Mouse (Mus musculus) forebrain, embryonic 13.5 days (tissue): ENCODE data around the gene Snx9. TPM values are rescaled to one million over a fixed set of nuclear protein-coding genes. Genes with fewer than 3 reads are reported as not detected.

Source experiments
- ATAC-seq: fragments of 200-750 bp; cut with Nextera tagmentation; 2 replicates; pipeline ENCODE4 v1.8.0; 2017
- H3K27ac ChIP-seq: fragments of 300-500 bp; sonication (generic); 2 replicates; pipeline ENCODE4 v1.5.1; 2015; ENCODE audit warnings: inconsistent platforms, mild to moderate bottlenecking, moderate library complexity
- H3K27me3 ChIP-seq: fragments of 300-500 bp; sonication (generic); 2 replicates; pipeline ENCODE4 v1.6.1; 2015; ENCODE audit warnings: mild to moderate bottlenecking, inconsistent platforms
- H3K36me3 ChIP-seq: fragments of 300-500 bp; sonication (generic); 2 replicates; pipeline ENCODE4 v1.6.1; 2015; ENCODE audit warnings: mild to moderate bottlenecking, inconsistent platforms; ENCODE audit not compliant: poor library complexity, severe bottlenecking
- H3K4me1 ChIP-seq: fragments of 300-500 bp; sonication (generic); 2 replicates; pipeline ENCODE4 v1.6.1; 2015; ENCODE audit warnings: inconsistent platforms
- H3K4me2 ChIP-seq: fragments of 300-500 bp; sonication (generic); 2 replicates; pipeline ENCODE4 v1.6.1; 2015; ENCODE audit warnings: inconsistent platforms, mild to moderate bottlenecking, moderate library complexity
- H3K4me3 ChIP-seq: fragments of 300-500 bp; sonication (generic); 2 replicates; pipeline ENCODE4 v1.5.1; 2015; ENCODE audit warnings: mild to moderate bottlenecking, inconsistent platforms
- H3K9ac ChIP-seq: fragments of 300-500 bp; sonication (generic); 2 replicates; pipeline ENCODE4 v1.6.1; 2015; ENCODE audit warnings: mild to moderate bottlenecking, inconsistent platforms
- H3K9me3 ChIP-seq: fragments of 300-500 bp; sonication (generic); replicated peaks from 2 replicates; pipeline ENCODE4 v1.6.1; 2016; ENCODE audit warnings: inconsistent platforms
- WGBS: fragments of 180-500 bp; shearing (Covaris S2); methylation state at CpG from one replicate; pipeline ENCODE4 v1.1.7; 2015; 5-methylcytosine and 5-hydroxymethylcytosine counted together
- polyA plus RNA-seq: library from polyadenylated mRNA; unstranded; fragments of >200 nt; fragmentation: Nextera tagmentation; extraction: Ambion mirVana; gene quantifications from 2 replicates; pipeline ENCODE4 v1.2.1, GENCODE M21; 2015

Snx9 gene
- polyA plus RNA-seq, 1 experiment from 2014 or later = 5.7 TPM

- Histone ChIP-seq H3K9me3 (no peaks in the 10 kb centered on the region; the same call in 1 of the 2 replicates), H3K27me3 (no peaks in the 10 kb centered on the region), H3K4me3 (no peak overlapping the region), H3K4me1 (no peaks in the 10 kb centered on the region), H3K9ac (no peak overlapping the region), H3K36me3 (no peaks in the 10 kb centered on the region), H3K27ac (no peak overlapping the region), H3K4me2 (no peak overlapping the region)
- no peak for ATAC-seq
- WGBS = 61% methylated on average over 6 of the region's 6 CpGs
Measured at GRCm38 (mm10) chr17:5968562-5968961, 127.4 kb downstream of the Snx9 start.

DNA sequence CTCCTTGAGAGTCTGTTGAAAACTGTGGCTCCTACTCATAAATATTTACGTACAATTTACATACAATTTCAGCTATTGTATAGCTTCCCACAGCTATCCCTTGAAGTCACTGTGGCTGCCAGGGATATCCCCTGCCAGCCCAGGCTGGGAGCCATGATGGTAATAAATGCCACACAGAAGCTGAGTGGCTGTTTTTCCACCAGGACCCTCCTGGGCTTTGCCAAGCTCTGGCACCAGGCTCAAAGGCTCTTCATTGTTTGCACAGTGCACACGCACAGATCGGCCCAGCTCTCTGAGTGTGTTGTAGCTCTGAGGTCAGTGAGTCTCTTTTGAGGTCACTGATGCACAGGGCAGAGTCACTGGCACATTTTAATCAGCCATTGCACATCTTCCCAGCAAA, 128.1 kb downstream of the Snx9 start:
- ATAC-seq = no peak
- no peak overlapping the region for H3K4me3 ChIP-seq
- H3K4me2 ChIP-seq = no peak overlapping the region
- H3K36me3 ChIP-seq = no peaks in the 10 kb centered on the region
- no peak overlapping the region for H3K9ac ChIP-seq
- H3K27me3 ChIP-seq = no peaks in the 10 kb centered on the region
- H3K27ac ChIP-seq = no peak overlapping the region
- 66% methylated on average over 3 of the region's 3 CpGs for WGBS
- no peaks in the 10 kb centered on the region for H3K9me3 ChIP-seq
- no peaks in the 10 kb centered on the region for H3K4me1 ChIP-seq

- Histone ChIP-seq H3K4me2 (no peak overlapping the region), H3K9ac (no peak overlapping the region), H3K9me3 (no peaks in the 10 kb centered on the region), H3K27ac (no peak overlapping the region), H3K4me1 (peaks cover 3% of the 10 kb centered on the region; the same call in 1 of the 2 replicates), H3K27me3 (no peaks in the 10 kb centered on the region), H3K36me3 (no peaks in the 10 kb centered on the region), H3K4me3 (no peak overlapping the region)
- no peak for ATAC-seq
- WGBS = 87% methylated on average over 5 of the region's 5 CpGs
Measured at GRCm38 (mm10) chr17:5970298-5970821, 129.2 kb downstream of the Snx9 start.

- H3K36me3 ChIP-seq = no peaks in the 10 kb centered on the region
- no peaks in the 10 kb centered on the region for H3K9me3 ChIP-seq
- no peak overlapping the region for H3K9ac ChIP-seq
- WGBS = 78% methylated on average over 8 of the region's 8 CpGs
- H3K27ac ChIP-seq = no peak overlapping the region
- H3K4me3 ChIP-seq = no peak overlapping the region
- H3K27me3 ChIP-seq = no peaks in the 10 kb centered on the region
- H3K4me2 ChIP-seq = no peak overlapping the region
- no peak for ATAC-seq
- H3K4me1 ChIP-seq = peaks cover 22% of the 10 kb centered on the region
Measured at GRCm38 (mm10) chr17:5973536-5973935, 132.4 kb downstream of the Snx9 start.

DNA sequence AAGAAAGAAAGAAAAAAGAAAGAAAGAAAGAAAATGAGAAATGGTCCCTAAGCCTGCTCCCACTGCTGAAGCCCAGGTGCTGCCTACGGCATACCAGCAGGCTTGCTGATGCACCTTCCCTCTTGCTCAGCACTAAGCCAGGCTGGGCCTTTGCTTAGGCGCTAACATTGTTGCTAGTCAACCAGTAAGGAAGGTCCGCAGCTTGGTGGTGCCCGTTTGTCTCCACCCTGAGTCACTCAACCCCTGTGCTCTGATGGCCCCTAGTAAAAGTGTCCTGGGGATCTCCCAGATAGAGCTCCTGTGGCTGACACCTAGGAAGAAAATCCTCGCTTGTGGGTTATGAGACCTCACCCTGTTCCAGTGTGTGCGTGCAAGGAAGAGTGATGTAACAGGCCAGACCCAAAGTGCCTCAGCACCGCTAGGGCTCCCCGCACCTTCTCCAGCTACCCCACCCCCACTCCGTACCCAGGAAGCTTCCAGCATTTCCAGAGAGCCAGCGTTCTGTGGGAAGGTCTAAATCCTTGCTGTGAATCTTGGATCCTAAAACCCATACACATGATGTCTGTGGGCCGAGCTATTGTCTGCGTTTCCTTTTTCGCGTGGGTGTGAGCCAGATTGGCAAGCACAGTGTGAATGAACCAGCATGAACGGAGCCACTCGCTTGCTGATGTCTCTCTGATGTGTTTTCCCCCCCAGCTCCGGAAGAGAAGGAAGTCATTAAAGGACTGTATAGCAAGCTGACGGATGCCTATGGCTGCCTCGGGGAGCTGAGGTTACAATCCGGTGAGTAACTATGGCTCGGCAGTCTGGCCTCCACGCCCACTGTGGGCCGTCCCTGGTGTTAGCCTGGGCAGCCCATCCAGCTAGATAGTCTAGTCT, 134.2 kb downstream of the Snx9 start:
- peaks cover 22% of the 10 kb centered on the region for H3K4me1 ChIP-seq
- no peaks in the 10 kb centered on the region for H3K27me3 ChIP-seq
- ATAC-seq = 0 out of 2 replicates have a peak, but pooled peaks have one; percentile 19
- H3K4me2 ChIP-seq = no peak overlapping the region
- no peaks in the 10 kb centered on the region for H3K9me3 ChIP-seq
- H3K36me3 ChIP-seq = no peaks in the 10 kb centered on the region
- 52% methylated on average over 23 of the region's 23 CpGs for WGBS
- H3K9ac ChIP-seq = no peak overlapping the region
- H3K4me3 ChIP-seq = no peak overlapping the region
- H3K27ac ChIP-seq = no peak overlapping the region

DNA sequence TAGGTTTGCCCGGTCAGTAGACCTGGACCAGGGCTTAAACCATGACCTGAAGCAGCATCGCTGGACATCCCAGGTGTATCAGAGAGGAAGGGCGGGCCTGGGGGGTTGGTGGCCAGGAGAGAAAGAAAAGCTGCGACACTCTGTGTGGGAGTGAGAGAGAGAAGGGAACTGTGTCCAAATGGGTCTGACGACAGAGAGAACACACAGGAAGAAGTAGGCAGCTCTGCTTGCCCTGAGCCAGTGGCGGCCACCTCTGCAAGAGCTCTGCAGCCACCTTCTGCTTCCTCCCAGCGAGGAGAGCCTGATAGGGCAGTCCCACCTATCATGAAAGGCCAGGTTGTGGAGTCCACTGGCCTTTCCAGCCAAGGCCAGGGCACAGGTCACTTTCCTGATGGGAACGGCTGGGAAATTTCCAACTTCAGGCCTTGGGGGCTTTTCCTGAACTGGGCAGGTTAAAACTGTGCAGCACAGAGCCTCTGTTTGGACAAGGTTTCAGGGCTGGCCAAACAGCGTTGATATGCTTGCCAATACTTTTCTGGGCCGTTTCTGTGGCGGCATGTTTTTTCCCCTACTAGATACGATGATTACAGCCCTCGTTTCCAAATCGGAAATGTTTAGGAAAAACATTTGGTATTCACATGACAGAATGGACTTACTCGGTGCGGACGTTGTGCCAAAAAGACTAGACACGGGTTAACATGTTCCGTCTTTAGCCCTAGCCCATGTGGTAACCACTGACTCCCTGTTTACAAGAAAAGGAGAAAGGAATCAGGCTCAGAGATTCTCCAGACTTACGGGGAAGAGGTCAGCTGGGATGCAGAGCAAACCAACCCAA, 135.3 kb downstream of the Snx9 start:
- no peaks in the 10 kb centered on the region for H3K27me3 ChIP-seq
- no peaks in the 10 kb centered on the region for H3K36me3 ChIP-seq
- H3K4me3 ChIP-seq = no peak overlapping the region
- H3K9ac ChIP-seq = no peak overlapping the region
- H3K9me3 ChIP-seq = no peaks in the 10 kb centered on the region
- ATAC-seq = no peak
- no peak overlapping the region for H3K27ac ChIP-seq
- H3K4me2 ChIP-seq = no peak overlapping the region
- H3K4me1 ChIP-seq = peaks cover 22% of the 10 kb centered on the region
- WGBS = 80% methylated on average over 20 of the region's 20 CpGs

GRCm38 (mm10) chr17:5977056-5977920, 136.2 kb downstream of the Snx9 start:
- Histone ChIP-seq H3K4me2 (no peak overlapping the region), H3K27ac (no peak overlapping the region), H3K4me3 (no peak overlapping the region), H3K9me3 (no peaks in the 10 kb centered on the region), H3K9ac (no peak overlapping the region), H3K27me3 (no peaks in the 10 kb centered on the region), H3K4me1 (peaks cover 22% of the 10 kb centered on the region), H3K36me3 (no peaks in the 10 kb centered on the region)
- WGBS = 54% methylated on average over 16 of the region's 16 CpGs
- ATAC-seq = no peak

GRCm38 (mm10) chr17:5977921-5978504, 136.9 kb downstream of the Snx9 start:
- H3K9ac ChIP-seq = no peak overlapping the region
- no peak overlapping the region for H3K27ac ChIP-seq
- ATAC-seq = no peak
- H3K4me2 ChIP-seq = no peak overlapping the region
- no peaks in the 10 kb centered on the region for H3K9me3 ChIP-seq
- no peaks in the 10 kb centered on the region for H3K36me3 ChIP-seq
- H3K27me3 ChIP-seq = no peaks in the 10 kb centered on the region
- H3K4me3 ChIP-seq = no peak overlapping the region
- WGBS = 56% methylated on average over 8 of the region's 8 CpGs
- peaks cover 22% of the 10 kb centered on the region for H3K4me1 ChIP-seq

GRCm38 (mm10) chr17:5978505-5979077, 137.5 kb downstream of the Snx9 start:
- Histone ChIP-seq H3K4me1 (peaks cover 22% of the 10 kb centered on the region), H3K27ac (no peak overlapping the region), H3K36me3 (no peaks in the 10 kb centered on the region), H3K9ac (no peak overlapping the region), H3K4me3 (no peak overlapping the region), H3K4me2 (no peak overlapping the region), H3K9me3 (no peaks in the 10 kb centered on the region), H3K27me3 (no peaks in the 10 kb centered on the region)
- 77% methylated on average over 10 of the region's 10 CpGs for WGBS
- ATAC-seq = no peak

DNA sequence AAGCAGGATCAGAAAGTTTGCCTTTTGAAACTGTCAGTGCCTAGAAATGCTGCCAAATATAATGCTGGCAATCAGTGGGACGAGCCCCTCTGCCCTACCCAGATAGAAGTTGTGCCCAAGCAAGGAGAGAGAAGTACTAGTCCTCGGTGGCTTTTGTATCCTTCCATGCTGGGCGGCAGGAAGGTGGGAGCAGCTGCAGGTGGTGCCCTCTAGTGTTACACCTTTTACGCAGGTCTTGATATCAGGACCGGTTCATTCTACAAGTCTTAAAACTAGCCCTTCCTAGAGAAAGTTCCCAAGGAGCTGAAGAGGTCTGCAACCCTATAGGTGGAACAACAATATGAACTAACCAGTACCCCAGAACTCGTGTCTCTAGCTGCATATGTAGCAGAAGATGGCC, 139.7 kb downstream of the Snx9 start:
- no peak overlapping the region for H3K9ac ChIP-seq
- no peaks in the 10 kb centered on the region for H3K9me3 ChIP-seq
- H3K27me3 ChIP-seq = no peaks in the 10 kb centered on the region
- ATAC-seq = no peak
- H3K4me3 ChIP-seq = no peak overlapping the region
- no peaks in the 10 kb centered on the region for H3K36me3 ChIP-seq
- 30% methylated on average over 6 of the region's 6 CpGs for WGBS
- no peak overlapping the region for H3K27ac ChIP-seq
- H3K4me1 ChIP-seq = peaks cover 14% of the 10 kb centered on the region
- H3K4me2 ChIP-seq = no peak overlapping the region
